Mouse (Mus musculus): Measurements from ENCODE around the gene Zbtb5. TPM values are rescaled to one million over a fixed set of nuclear protein-coding genes. Genes with fewer than 3 reads are reported as not detected.

Zbtb5 gene
- polyA plus RNA-seq, 1 experiment, result 6.3 TPM

DNA sequence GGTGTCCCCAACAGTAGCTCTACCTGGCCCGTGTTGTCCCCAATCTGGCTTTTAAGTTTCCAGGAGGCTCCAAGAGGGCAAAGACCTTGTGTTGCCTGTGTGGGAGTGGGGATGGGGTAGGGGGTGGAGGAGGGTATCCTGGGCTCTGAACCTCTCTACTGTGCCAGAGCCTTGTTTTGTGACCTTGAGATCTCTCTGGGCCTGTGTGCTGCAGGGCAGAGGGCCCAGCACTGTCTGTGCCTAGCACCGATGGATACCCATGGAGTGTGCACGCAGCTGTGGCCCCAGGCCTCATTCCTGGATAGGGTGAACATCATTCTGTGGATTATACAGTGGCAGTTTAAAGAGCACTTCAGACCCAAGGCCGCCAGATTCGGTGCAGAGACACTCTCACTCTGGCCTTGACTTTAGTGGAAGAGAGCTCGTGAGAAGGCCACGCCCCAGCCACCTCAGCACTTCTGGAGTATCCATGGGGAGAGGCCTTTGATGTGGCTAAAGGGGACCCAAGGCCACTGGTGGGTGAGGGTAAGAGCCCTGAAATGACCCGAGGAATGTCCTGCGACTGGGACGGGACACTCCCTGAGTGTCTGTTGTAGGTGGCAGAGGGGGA is 29.0 kb downstream of the Zbtb5 start:
- WGBS, result 70% methylated on average over 10 of the region's 10 CpGs

GRCm38 (mm10) chr4:44982440-44983130 is 29.6 kb downstream of the Zbtb5 start:
- no peak overlapping the region for H3K4me3 ChIP-seq (ENCODE audit: low read depth, low read length)
- H3K36me3 ChIP-seq (ENCODE audit: control insufficient read depth, insufficient read depth, low read length), result peaks cover 1% of the 10 kb centered on the region; the same call in 1 of the 2 replicates
- H3K4me1 ChIP-seq (ENCODE audit: control insufficient read depth, insufficient read depth, insufficient read length, low read length), result peaks cover 7% of the 10 kb centered on the region
- 56% methylated on average over 11 of the region's 11 CpGs for WGBS
- TF ChIP-seq POLR2A (IDR thresholded peaks at IDR 0.05; ENCODE audit: low read depth, low read length) (no peak), CTCF (IDR thresholded peaks at IDR 0.05; ENCODE audit: extremely low read depth, insufficient read length, insufficient replicate concordance, low read depth, low read length) (no peak)
- no peaks in the 10 kb centered on the region for H3K27me3 ChIP-seq (ENCODE audit: control insufficient read depth, insufficient read depth, low read length)
- no peak overlapping the region for H3K27ac ChIP-seq (ENCODE audit: insufficient read depth, low read depth, low read length)

More for the DNA sequence above, 29.0 kb downstream of the Zbtb5 start:
- Histone ChIP-seq H3K36me3 (ENCODE audit: control insufficient read depth, insufficient read depth, low read length) (peaks cover 1% of the 10 kb centered on the region; the same call in 1 of the 2 replicates), H3K27me3 (ENCODE audit: control insufficient read depth, insufficient read depth, low read length) (no peaks in the 10 kb centered on the region), H3K4me3 (ENCODE audit: low read depth, low read length) (no peak overlapping the region), H3K4me1 (ENCODE audit: control insufficient read depth, insufficient read depth, insufficient read length, low read length) (peaks cover 7% of the 10 kb centered on the region), H3K27ac (ENCODE audit: insufficient read depth, low read depth, low read length) (no peak overlapping the region)
- TF ChIP-seq CTCF (IDR thresholded peaks at IDR 0.05; ENCODE audit: extremely low read depth, insufficient read length, insufficient replicate concordance, low read depth, low read length), result no peak
- TF ChIP-seq POLR2A (IDR thresholded peaks at IDR 0.05; ENCODE audit: low read depth, low read length), result no peak

- H3K27ac ChIP-seq (ENCODE audit: insufficient read depth, low read depth, low read length), result peak overlapping the region; percentile 85
- no peak for TF ChIP-seq POLR2A (IDR thresholded peaks at IDR 0.05; ENCODE audit: low read depth, low read length)
- no peak for TF ChIP-seq CTCF (IDR thresholded peaks at IDR 0.05; ENCODE audit: extremely low read depth, insufficient read length, insufficient replicate concordance, low read depth, low read length)
- H3K36me3 ChIP-seq (ENCODE audit: control insufficient read depth, insufficient read depth, low read length), result peaks cover 1% of the 10 kb centered on the region; the same call in 1 of the 2 replicates
- H3K4me1 ChIP-seq (ENCODE audit: control insufficient read depth, insufficient read depth, insufficient read length, low read length), result peaks cover 7% of the 10 kb centered on the region
- WGBS, result 8% methylated on average over 5 of the region's 5 CpGs
- H3K27me3 ChIP-seq (ENCODE audit: control insufficient read depth, insufficient read depth, low read length), result no peaks in the 10 kb centered on the region
- peak overlapping the region; percentile 87 for H3K4me3 ChIP-seq (ENCODE audit: low read depth, low read length)
These were observed 30.3 kb downstream of the Zbtb5 start for GRCm38 (mm10) chr4:44981974-44982287.

- 1% methylated on average over 40 of the region's 40 CpGs for WGBS
- TF ChIP-seq CTCF (IDR thresholded peaks at IDR 0.05; ENCODE audit: extremely low read depth, insufficient read length, insufficient replicate concordance, low read depth, low read length), result peak; percentile 30; the same call in 1 of the 2 replicates
- TF ChIP-seq POLR2A (IDR thresholded peaks at IDR 0.05; ENCODE audit: low read depth, low read length), result peak; percentile 54
- no peaks in the 10 kb centered on the region for H3K27me3 ChIP-seq (ENCODE audit: control insufficient read depth, insufficient read depth, low read length)
These were observed 30.8 kb downstream of the Zbtb5 start, which contains the start of gene Grhpr for GRCm38 (mm10) chr4:44981280-44981973. Gene Grhpr (plus strand): TSS chr4:44981395.

GRCm38 (mm10) chr4:44979794-44980338 is 32.3 kb downstream of the Zbtb5 start:
- no peak overlapping the region for H3K27ac ChIP-seq (ENCODE audit: insufficient read depth, low read depth, low read length)
- WGBS, result 51% methylated on average over 7 of the region's 7 CpGs
- H3K36me3 ChIP-seq (ENCODE audit: control insufficient read depth, insufficient read depth, low read length), result no peaks in the 10 kb centered on the region

More at GRCm38 (mm10) chr4:44981280-44981973, 30.8 kb downstream of the Zbtb5 start, which contains the start of gene Grhpr:
- Histone ChIP-seq H3K27ac (ENCODE audit: insufficient read depth, low read depth, low read length) (peak within 1 kb of the TSS; percentile 85), H3K36me3 (ENCODE audit: control insufficient read depth, insufficient read depth, low read length) (peaks cover 1% of the 10 kb centered on the region; the same call in 1 of the 2 replicates), H3K4me1 (ENCODE audit: control insufficient read depth, insufficient read depth, insufficient read length, low read length) (peaks cover 7% of the 10 kb centered on the region), H3K4me3 (ENCODE audit: low read depth, low read length) (peak within 1 kb of the TSS; percentile 87)

GRCm38 (mm10) chr4:44978175-44978574 is 34.0 kb downstream of the Zbtb5 start:
- no peaks in the 10 kb centered on the region for H3K36me3 ChIP-seq (ENCODE audit: control insufficient read depth, insufficient read depth, low read length)
- H3K4me1 ChIP-seq (ENCODE audit: control insufficient read depth, insufficient read depth, insufficient read length, low read length), result peaks cover 10% of the 10 kb centered on the region
- H3K27ac ChIP-seq (ENCODE audit: insufficient read depth, low read depth, low read length), result no peak overlapping the region
- no peak for TF ChIP-seq POLR2A (IDR thresholded peaks at IDR 0.05; ENCODE audit: low read depth, low read length)
- no peak for TF ChIP-seq CTCF (IDR thresholded peaks at IDR 0.05; ENCODE audit: extremely low read depth, insufficient read length, insufficient replicate concordance, low read depth, low read length)
- H3K4me3 ChIP-seq (ENCODE audit: low read depth, low read length), result no peak overlapping the region
- no peaks in the 10 kb centered on the region for H3K27me3 ChIP-seq (ENCODE audit: control insufficient read depth, insufficient read depth, low read length)
- 53% methylated on average over 5 of the region's 5 CpGs for WGBS

More at GRCm38 (mm10) chr4:44979794-44980338, 32.3 kb downstream of the Zbtb5 start:
- no peak overlapping the region for H3K4me3 ChIP-seq (ENCODE audit: low read depth, low read length)
- TF ChIP-seq CTCF (IDR thresholded peaks at IDR 0.05; ENCODE audit: extremely low read depth, insufficient read length, insufficient replicate concordance, low read depth, low read length), result no peak
- TF ChIP-seq POLR2A (IDR thresholded peaks at IDR 0.05; ENCODE audit: low read depth, low read length), result no peak
- peaks cover 7% of the 10 kb centered on the region for H3K4me1 ChIP-seq (ENCODE audit: control insufficient read depth, insufficient read depth, insufficient read length, low read length)
- no peaks in the 10 kb centered on the region for H3K27me3 ChIP-seq (ENCODE audit: control insufficient read depth, insufficient read depth, low read length)

All from small intestine, adult 2 months (tissue).